Mouse (Mus musculus) hindbrain, embryonic 15.5 days (tissue): ENCODE measurements around the gene Cerk. TPM values are rescaled to one million over a fixed set of nuclear protein-coding genes. Genes with fewer than 3 reads are reported as not detected.

Experiments used
- ATAC-seq: fragments of 200-750 bp; cut with Nextera tagmentation; 2 replicates; pipeline ENCODE4 v1.8.0; 2017; ENCODE audit warnings: low read depth, moderate number of reproducible peaks, moderate TSS enrichment; ENCODE audit not compliant: low FRiP score
- H3K27ac ChIP-seq: fragments of 300-500 bp; sonication (generic); replicated peaks from 2 replicates; pipeline ENCODE4 v1.5.1; 2015; ENCODE audit warnings: mild to moderate bottlenecking, inconsistent platforms
- H3K27me3 ChIP-seq: fragments of 300-500 bp; sonication (generic); 2 replicates; pipeline ENCODE4 v1.6.1; 2015; ENCODE audit warnings: control low read depth, inconsistent platforms
- H3K36me3 ChIP-seq: fragments of 300-500 bp; sonication (generic); 2 replicates; pipeline ENCODE4 v1.6.1; 2015; ENCODE audit warnings: control low read depth, inconsistent platforms
- H3K4me1 ChIP-seq: fragments of 300-500 bp; sonication (generic); replicated peaks from 2 replicates; pipeline ENCODE4 v1.6.1; 2015; ENCODE audit warnings: control low read depth, inconsistent platforms
- H3K4me2 ChIP-seq: fragments of 300-500 bp; sonication (generic); 2 replicates; pipeline ENCODE4 v1.6.1; 2015; ENCODE audit warnings: moderate library complexity, mild to moderate bottlenecking, inconsistent platforms
- H3K4me3 ChIP-seq: fragments of 300-500 bp; sonication (generic); 2 replicates; pipeline ENCODE4 v1.5.1; 2015; ENCODE audit warnings: mild to moderate bottlenecking, inconsistent platforms
- H3K9ac ChIP-seq: fragments of 300-500 bp; sonication (generic); 2 replicates; pipeline ENCODE4 v1.6.1; 2015; ENCODE audit warnings: inconsistent platforms
- H3K9me3 ChIP-seq: fragments of 300-500 bp; sonication (generic); 2 replicates; pipeline ENCODE4 v1.6.1; 2016; ENCODE audit warnings: control low read depth, inconsistent platforms
- WGBS: fragments of 180-500 bp; shearing (Covaris S2); methylation state at CpG from one replicate; pipeline ENCODE4 v1.1.7; 2015; 5-methylcytosine and 5-hydroxymethylcytosine counted together
- polyA plus RNA-seq: library from polyadenylated mRNA; unstranded; fragments of >200 nt; fragmentation: Nextera tagmentation; extraction: Ambion mirVana; gene quantifications from 2 replicates; pipeline ENCODE4 v1.2.1, GENCODE M21; 2015

Gene Cerk
- 23.2 and 24.5 TPM in 2 replicates for polyA plus RNA-seq

DNA sequence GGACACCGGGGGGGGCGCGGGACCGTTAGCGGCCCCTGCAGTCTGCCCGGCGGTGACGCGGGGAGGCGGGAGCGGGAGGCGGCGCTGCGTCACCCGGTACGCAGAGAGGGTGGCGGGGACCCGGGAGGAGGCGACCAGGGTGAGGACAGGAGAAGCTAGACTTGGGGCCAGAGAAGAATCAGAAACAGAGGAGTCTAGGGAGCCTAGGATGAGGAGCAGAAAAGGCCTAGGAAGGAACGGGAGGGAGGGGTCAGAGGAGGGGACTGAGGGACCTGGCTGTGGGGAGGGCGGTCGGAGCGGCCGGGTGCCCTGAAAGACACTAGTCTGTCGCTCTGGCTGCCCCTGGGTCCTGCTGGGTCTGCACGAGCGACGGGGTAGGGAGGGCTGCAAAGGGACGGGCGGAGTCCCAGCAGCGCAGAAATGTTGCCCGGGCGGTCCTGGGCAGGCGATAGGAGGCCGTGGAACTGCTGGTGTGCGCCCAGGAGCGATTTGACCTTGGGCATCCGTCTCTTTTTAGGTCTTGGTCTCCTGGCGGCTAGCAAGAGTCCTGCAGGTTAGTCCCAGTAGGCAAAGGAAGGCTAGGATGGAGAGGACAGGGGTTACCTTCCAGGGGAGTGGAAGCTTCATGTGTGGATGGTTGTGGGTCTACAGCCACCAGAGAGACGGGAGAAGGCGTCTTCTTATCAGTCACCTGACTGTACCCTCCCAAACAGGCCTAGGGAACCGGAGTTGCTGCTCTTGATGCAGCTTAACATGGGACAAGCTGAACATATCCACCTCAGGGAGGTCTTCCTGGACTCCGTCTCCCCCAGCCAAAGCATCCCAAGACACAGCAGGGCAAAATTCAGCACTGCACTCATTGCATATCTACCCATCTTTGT is at the start of gene Cerk:
Gene Cerk (minus strand): TSS at position 453 of the 881 bp plus-strand sequence.
- ATAC-seq = peak; percentile 78
- Histone ChIP-seq H3K9ac (peak within 1 kb of the TSS; percentile 98), H3K27ac (peak within 1 kb of the TSS; percentile 93), H3K4me2 (peak within 1 kb of the TSS; percentile 90), H3K4me3 (peak within 1 kb of the TSS; percentile 98), H3K9me3 (no peaks in the 10 kb centered on the region), H3K27me3 (no peaks in the 10 kb centered on the region), H3K4me1 (peaks cover 59% of the 10 kb centered on the region), H3K36me3 (no peaks in the 10 kb centered on the region)
- WGBS = 3% methylated on average over 43 of the region's 43 CpGs

DNA sequence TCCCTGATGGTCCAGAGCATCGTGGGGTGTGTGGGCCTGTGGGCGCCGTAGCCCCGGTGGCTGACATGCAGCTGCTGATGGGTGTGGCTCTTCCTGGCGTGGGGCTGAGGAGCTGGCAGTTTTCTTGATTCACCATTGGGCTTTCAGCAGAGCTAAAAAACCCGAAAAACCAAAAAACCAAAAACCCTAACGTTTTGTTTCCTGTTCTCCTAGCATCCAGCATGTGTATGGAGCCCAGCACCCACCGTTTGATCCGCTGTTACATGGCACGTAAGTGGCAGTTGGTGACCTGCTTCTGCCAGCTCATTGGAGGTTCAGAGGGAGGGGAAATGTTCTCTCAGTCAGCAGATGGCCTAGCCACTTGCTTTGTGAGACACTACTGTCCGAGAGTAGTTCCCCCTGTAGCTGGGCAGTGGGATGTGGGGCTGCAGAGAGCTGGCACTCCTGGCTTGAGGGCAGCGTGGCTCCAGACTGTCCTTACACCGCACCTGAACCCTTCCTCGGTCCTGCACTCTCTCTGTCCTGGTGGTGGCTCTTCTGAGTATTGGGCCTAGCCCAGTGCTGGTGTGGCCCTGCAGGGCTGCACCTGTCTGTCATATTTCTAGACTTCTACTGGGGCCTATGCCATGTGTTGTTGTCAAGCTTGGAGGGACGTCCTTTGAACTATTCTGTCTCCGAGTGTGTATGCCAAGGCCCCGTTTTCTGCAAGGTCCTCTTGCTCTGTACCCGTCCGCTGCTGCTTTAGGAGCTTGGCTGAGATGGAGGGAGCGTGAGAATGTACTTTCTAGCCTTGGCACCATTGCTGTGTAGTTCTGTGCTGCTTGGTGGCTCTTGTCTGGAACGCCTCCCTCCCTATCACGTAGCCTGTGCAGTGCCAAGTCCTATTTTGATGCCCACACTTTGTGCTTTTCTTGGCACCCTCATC is 48.8 kb upstream of the Cerk start:
- 82% methylated on average over 22 of the region's 22 CpGs for WGBS
- no peak overlapping the region for H3K4me3 ChIP-seq
- H3K36me3 ChIP-seq = no peaks in the 10 kb centered on the region
- no peak overlapping the region for H3K4me2 ChIP-seq
- no peak overlapping the region for H3K27ac ChIP-seq
- H3K4me1 ChIP-seq = peaks cover 9% of the 10 kb centered on the region; the same call in 1 of the 2 replicates
- H3K9ac ChIP-seq = no peak overlapping the region
- H3K9me3 ChIP-seq = no peaks in the 10 kb centered on the region
- H3K27me3 ChIP-seq = no peaks in the 10 kb centered on the region
- ATAC-seq = no peak

DNA sequence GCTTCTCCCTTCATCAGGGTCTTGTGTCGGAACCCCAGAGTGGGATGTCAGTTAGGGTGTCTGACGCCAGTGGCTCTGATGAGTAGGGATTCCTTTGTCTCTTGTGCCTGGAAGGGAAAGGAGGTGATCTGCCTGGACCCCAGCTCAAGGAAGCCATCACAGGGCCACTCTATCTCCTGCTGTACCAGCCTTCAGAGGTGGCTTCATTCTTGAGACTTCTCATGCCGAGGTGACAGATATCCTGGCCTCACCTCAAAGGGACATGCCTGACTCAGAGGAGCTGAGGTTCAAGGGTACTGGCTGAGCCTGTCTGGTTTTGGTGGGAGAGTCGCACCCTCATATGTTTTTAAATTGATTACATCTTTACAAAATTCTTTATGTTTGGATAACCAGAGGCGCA is 48.1 kb upstream of the Cerk start:
- Histone ChIP-seq H3K27me3 (no peaks in the 10 kb centered on the region), H3K9me3 (no peaks in the 10 kb centered on the region), H3K4me2 (no peak overlapping the region), H3K4me1 (peaks cover 9% of the 10 kb centered on the region; the same call in 1 of the 2 replicates), H3K27ac (no peak overlapping the region), H3K4me3 (no peak overlapping the region), H3K36me3 (no peaks in the 10 kb centered on the region), H3K9ac (no peak overlapping the region)
- WGBS = 93% methylated on average over 5 of the region's 5 CpGs
- no peak for ATAC-seq

DNA sequence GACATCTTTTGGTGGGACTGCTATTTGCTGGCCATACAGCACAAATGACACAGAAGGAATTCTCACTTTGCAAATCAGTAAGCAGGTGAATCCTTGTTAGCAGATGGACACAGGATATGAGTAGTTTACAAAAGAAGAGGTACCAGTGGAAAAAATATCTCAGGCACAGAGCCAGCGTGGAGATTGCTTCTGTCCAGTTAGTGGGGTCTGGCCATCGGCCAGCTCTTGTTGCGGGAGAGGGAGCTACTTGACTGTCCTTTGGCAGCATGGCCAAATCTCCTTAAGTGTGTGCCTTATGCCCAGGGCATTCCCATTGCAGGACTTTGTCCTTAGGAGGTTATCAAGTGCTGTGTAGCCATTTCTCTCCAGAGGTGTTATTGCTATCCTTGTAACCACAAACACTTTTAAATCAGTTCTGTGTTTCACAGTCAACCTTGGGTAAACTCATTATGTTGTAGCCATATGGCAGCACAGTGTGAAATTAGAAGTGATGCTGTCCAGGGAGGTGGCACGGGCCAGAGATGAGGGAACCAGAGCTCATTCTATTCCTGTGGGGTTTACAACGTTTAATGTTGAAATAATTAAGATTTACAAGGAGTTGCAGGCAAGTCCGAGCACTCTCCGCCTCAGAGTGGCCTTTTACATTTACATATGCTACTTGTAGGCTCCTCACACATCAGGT is 46.0 kb upstream of the Cerk start:
- Histone ChIP-seq H3K4me2 (no peak overlapping the region), H3K36me3 (no peaks in the 10 kb centered on the region), H3K27me3 (no peaks in the 10 kb centered on the region), H3K9me3 (no peaks in the 10 kb centered on the region), H3K4me3 (no peak overlapping the region), H3K4me1 (peaks cover 9% of the 10 kb centered on the region; the same call in 1 of the 2 replicates), H3K27ac (no peak overlapping the region), H3K9ac (no peak overlapping the region)
- WGBS = 40% methylated on average over 7 of the region's 7 CpGs
- ATAC-seq = no peak

DNA sequence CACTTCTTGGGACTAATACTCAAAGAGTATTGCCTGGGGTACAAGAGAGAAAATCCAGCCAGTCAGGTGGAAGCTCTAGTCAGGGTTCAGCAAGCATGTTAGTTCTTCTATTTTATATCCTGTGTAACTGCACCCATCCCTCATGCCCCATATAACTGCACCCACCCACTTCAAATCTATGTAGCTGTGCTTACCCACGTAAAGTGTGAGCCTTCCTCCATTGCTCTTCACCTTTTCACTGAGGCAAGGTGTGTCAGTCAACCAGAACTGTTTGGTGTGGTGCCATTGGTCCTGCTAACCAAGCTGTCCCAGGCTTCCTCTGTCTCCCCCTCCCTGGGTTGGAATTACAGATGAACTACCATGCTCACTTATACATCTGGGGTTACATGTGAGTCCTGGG is 45.2 kb upstream of the Cerk start:
- no peaks in the 10 kb centered on the region for H3K36me3 ChIP-seq
- no peak overlapping the region for H3K4me2 ChIP-seq
- WGBS = 96% methylated on average over 1 of the region's 1 CpGs
- peaks cover 9% of the 10 kb centered on the region; the same call in 1 of the 2 replicates for H3K4me1 ChIP-seq
- no peak for ATAC-seq
- no peaks in the 10 kb centered on the region for H3K27me3 ChIP-seq
- no peaks in the 10 kb centered on the region for H3K9me3 ChIP-seq
- H3K9ac ChIP-seq = no peak overlapping the region
- H3K27ac ChIP-seq = no peak overlapping the region
- H3K4me3 ChIP-seq = no peak overlapping the region

DNA sequence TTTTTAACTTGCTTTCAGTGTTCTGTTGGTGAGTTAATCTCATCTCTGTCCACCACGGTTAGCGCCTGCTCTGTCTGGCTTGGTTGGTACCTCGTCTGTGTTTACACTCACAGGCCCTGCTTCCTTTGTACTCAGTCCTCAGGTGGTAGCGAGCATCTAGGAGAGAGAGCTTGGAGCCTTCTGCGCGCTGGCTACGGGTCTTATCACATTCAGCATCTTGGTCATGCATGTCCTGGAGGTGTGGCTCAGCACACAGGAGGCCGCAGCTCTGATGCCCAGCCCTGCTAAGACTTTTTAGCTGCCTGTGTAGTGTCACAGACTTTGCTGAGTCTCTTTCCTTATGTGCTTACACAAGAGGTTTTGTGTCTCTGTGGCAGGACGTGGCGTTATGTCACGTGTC is 43.7 kb upstream of the Cerk start:
- Histone ChIP-seq H3K4me3 (no peak overlapping the region), H3K27ac (no peak overlapping the region), H3K27me3 (no peaks in the 10 kb centered on the region), H3K9me3 (no peaks in the 10 kb centered on the region), H3K9ac (no peak overlapping the region), H3K36me3 (no peaks in the 10 kb centered on the region), H3K4me2 (no peak overlapping the region), H3K4me1 (peaks cover 9% of the 10 kb centered on the region; the same call in 1 of the 2 replicates)
- ATAC-seq = no peak
- 76% methylated on average over 11 of the region's 11 CpGs for WGBS

DNA sequence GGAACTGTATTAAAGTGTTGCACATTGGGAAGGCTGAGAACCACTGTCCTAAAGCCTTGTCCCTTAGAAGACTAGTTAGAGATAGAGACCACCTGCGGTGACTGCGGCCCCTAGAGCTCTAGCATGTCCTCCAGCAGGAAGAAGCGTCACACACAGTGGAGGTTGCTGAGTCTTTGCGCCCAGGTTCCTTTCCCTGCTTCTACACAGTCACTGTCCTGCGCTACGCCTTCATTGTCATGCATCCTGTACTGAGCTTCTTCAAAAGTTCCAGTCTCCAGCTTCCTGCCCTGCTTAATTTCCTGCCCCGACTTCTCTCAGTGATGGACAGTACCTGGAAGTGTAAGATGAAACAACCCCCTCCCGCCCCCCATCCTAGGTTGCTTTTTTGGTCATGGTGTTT is 43.1 kb upstream of the Cerk start:
- ATAC-seq = no peak
- no peaks in the 10 kb centered on the region for H3K27me3 ChIP-seq
- peaks cover 9% of the 10 kb centered on the region; the same call in 1 of the 2 replicates for H3K4me1 ChIP-seq
- no peak overlapping the region for H3K9ac ChIP-seq
- no peak overlapping the region for H3K27ac ChIP-seq
- no peaks in the 10 kb centered on the region for H3K36me3 ChIP-seq
- no peak overlapping the region for H3K4me2 ChIP-seq
- 88% methylated on average over 8 of the region's 8 CpGs for WGBS
- no peaks in the 10 kb centered on the region for H3K9me3 ChIP-seq
- H3K4me3 ChIP-seq = no peak overlapping the region

DNA sequence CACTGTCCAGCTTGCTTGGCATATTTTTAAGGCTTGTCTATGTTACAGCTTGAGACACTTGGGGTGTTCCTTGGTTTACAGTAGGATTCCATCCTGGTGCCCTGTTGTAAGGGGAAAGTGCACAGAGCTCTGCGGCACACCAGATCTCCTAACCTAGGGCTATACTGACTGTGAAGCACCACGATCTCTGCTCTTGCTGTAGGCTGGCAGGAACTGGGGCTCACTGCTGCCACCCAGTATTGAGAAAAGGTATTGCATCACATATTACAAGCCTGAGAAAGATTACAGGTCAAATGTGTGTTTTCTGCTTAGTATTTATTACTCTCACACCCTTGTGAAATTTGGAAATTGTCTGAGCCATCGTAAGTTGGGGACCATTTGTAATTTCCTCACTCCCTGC is 42.2 kb upstream of the Cerk start:
- Histone ChIP-seq H3K27ac (no peak overlapping the region), H3K4me3 (no peak overlapping the region), H3K9me3 (no peaks in the 10 kb centered on the region), H3K27me3 (no peaks in the 10 kb centered on the region), H3K36me3 (no peaks in the 10 kb centered on the region), H3K4me2 (no peak overlapping the region), H3K9ac (no peak overlapping the region), H3K4me1 (peaks cover 9% of the 10 kb centered on the region; the same call in 1 of the 2 replicates)
- ATAC-seq = no peak
- WGBS = 43% methylated on average over 3 of the region's 3 CpGs

DNA sequence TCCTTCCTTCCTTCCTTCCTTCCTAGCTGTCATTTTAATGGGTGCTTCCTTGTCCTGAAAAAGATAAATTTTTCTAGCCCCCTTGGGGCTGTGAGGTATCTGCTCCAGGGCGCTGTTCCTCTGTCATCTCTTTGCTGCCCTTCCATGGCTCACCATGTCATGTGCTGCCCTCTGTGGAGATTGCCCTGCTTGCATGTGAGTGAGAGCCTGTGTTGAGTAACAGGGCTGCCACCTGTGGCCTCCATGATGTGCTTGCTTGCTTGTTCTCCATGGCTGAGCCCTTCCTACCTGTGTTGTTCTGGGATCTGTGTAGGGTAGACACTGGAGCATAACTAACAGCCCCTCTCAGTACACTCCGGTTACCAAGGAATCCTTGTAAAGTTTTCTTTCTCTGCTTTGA is 41.0 kb upstream of the Cerk start:
- Histone ChIP-seq H3K27ac (no peak overlapping the region), H3K36me3 (no peaks in the 10 kb centered on the region), H3K27me3 (no peaks in the 10 kb centered on the region), H3K4me3 (no peak overlapping the region), H3K9ac (no peak overlapping the region), H3K9me3 (no peaks in the 10 kb centered on the region), H3K4me1 (peaks cover 5% of the 10 kb centered on the region; the same call in 1 of the 2 replicates), H3K4me2 (no peak overlapping the region)
- 79% methylated on average over 2 of the region's 2 CpGs for WGBS
- ATAC-seq = no peak

DNA sequence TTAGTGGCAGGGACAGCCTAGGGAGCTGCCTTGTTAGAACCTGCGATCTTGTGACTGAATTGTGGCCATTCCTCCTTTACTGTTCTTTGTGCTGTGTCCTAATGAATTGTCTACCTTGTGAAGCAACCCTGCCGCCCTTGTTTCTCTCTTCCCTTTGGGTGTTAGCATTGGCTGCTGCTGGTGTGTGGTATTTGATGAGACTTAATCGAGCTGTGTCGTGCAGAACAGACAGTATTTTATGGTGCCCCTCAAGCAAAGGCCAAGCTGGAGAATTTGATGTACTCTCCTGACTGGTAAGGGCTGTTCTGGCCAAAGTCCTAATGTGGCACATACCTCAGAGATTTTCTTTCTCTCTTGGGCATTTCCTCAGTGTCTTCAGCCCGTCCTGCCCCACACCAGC is 40.3 kb upstream of the Cerk start:
- Histone ChIP-seq H3K9me3 (no peaks in the 10 kb centered on the region), H3K27ac (no peak overlapping the region), H3K4me1 (no peaks in the 10 kb centered on the region), H3K4me3 (no peak overlapping the region), H3K9ac (no peak overlapping the region), H3K36me3 (no peaks in the 10 kb centered on the region), H3K4me2 (no peak overlapping the region), H3K27me3 (no peaks in the 10 kb centered on the region)
- ATAC-seq = no peak
- 85% methylated on average over 5 of the region's 5 CpGs for WGBS

DNA sequence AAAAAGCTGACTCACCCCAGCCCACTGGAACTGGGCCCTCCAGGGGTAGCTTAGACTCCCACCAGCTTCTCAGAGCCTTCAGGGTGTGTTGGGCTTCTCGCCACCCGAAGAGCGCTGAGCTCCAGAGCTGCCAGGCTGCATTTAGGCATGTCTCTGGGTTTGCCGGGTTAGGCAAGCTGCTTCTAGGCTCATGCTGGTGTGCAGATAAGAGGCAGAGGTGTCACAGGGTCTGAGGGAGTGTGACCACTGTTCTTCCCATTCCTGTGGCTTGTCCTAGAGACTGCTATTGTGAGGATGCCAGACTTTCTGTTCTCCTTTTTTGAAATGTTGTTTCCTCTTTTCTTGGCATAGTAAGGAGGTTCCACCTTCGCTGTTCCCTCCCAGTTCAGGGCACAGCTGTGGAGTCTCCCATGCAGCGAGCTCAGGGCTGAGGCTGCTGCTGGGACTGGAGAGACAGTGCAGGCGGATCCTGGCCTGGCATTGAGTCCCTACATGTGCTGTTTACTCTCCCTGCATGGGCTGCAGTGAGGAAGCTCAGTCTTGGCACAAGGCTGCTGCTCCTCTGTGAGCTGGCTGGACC is 39.1 kb upstream of the Cerk start:
- 86% methylated on average over 7 of the region's 7 CpGs for WGBS

More for the DNA sequence above, 39.1 kb upstream of the Cerk start:
- H3K27me3 ChIP-seq = no peaks in the 10 kb centered on the region
- H3K4me1 ChIP-seq = no peaks in the 10 kb centered on the region
- no peak overlapping the region for H3K9ac ChIP-seq
- H3K27ac ChIP-seq = no peak overlapping the region; the same call in 1 of the 2 replicates
- no peak overlapping the region for H3K4me3 ChIP-seq
- H3K9me3 ChIP-seq = no peaks in the 10 kb centered on the region
- H3K4me2 ChIP-seq = no peak overlapping the region
- H3K36me3 ChIP-seq = no peaks in the 10 kb centered on the region
- no peak for ATAC-seq
